8 mouse cellular contexts compared by ENCODE assay signal in the genomic region with DNA sequence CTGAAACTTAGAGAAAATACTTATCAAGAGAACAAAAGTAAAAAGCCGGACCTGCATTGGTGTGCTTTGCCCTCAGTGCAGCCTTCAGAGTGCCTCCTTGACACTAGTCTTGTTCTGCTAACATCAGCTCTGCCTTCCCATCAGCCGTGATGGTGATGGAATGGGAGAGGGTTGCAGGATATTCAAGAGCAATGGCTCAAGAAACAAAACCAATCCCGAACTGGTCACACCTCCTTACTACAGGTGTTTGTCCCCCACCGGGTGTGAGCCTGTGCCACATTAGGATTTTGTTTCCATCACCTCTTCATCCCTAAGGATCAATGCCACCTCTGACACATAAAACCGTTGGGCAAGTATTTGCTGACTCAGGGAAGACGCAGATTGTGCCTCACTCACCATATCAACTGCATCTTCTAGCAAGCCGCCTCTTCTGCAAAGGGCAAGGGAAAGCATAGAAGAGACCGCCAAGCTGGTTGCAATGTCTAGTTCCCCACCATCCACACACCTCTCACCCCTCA. TPM values are rescaled to one million over a fixed set of nuclear protein-coding genes. Genes with fewer than 3 reads are reported as not detected.
DNase-seq lines count a peak whose midpoint lies in the region; ATAC-seq lines count a peak whose summit lies in the region.

No protein-coding gene starts in this region.

- no peak for ATAC-seq in heart, embryonic 14.5 days (ENCODE audit: insufficient number of reproducible peaks, insufficient read depth, low FRiP score, low read depth)
- ATAC-seq in forebrain, embryonic 16.5 days: no peak
- no peak for ATAC-seq in midbrain, embryonic 12.5 days (ENCODE audit: low FRiP score, low read depth)

- H3K4me2 ChIP-seq in heart, embryonic 14.5 days (ENCODE audit: low read length): peak overlapping the region; percentile 94
- H3K4me2 ChIP-seq in forebrain, embryonic 16.5 days (ENCODE audit: low read length): peak overlapping the region; percentile 99
- peak overlapping the region; percentile 92 for H3K4me2 ChIP-seq in midbrain, embryonic 12.5 days (replicated peaks)

- H3K9me3 ChIP-seq in heart, embryonic 14.5 days (ENCODE audit: control insufficient read depth, low read length): no peaks in the 10 kb centered on the region
- no peaks in the 10 kb centered on the region for H3K9me3 ChIP-seq in forebrain, embryonic 16.5 days (ENCODE audit: control insufficient read depth, low read length)
- H3K9me3 ChIP-seq in midbrain, embryonic 12.5 days: no peaks in the 10 kb centered on the region

- no peak for DNase-seq in heart, postnatal 36 days
- DNase-seq in cerebellum, postnatal 14 days: peak; percentile 45 to 62
- no peak for DNase-seq in embryo, embryonic 11 days
- DNase-seq in embryo, embryonic 9.5 days (ENCODE audit: extremely low spot score): no peak
- no peak for DNase-seq in right cerebral cortex, postnatal 4 days

- H3K4me3 ChIP-seq in heart, embryonic 14.5 days (ENCODE audit: control insufficient read depth in 1 of 2, insufficient read depth in 1 of 2, low read depth in 1 of 2, low read length in 2 of 2): peak overlapping the region in 1 of 2 experiments; percentile 50; a peak in 1 of 4 replicates
- peak overlapping the region; percentile 59 for H3K4me3 ChIP-seq in forebrain, embryonic 16.5 days (replicated peaks; ENCODE audit: low read length)
- H3K4me3 ChIP-seq in midbrain, embryonic 12.5 days: peak overlapping the region; percentile 48

- no peak overlapping the region for H3K9ac ChIP-seq in heart, embryonic 14.5 days (ENCODE audit: low read length)
- peak overlapping the region; percentile 44 for H3K9ac ChIP-seq in forebrain, embryonic 16.5 days (replicated peaks; ENCODE audit: low read depth, low read length)
- no peak overlapping the region for H3K9ac ChIP-seq in midbrain, embryonic 12.5 days (replicated peaks)

- 54% methylated on average over 8 of the region's 8 CpGs for WGBS in heart, embryonic 14.5 days
- 48% methylated on average over 8 of the region's 8 CpGs for WGBS in forebrain, embryonic 16.5 days
- WGBS in midbrain, embryonic 12.5 days: 49% methylated on average over 8 of the region's 8 CpGs

- peaks cover 46% of the 10 kb centered on the region for H3K27me3 ChIP-seq in heart, embryonic 14.5 days (ENCODE audit: control insufficient read depth, insufficient read depth, low read length)
- H3K27me3 ChIP-seq in forebrain, embryonic 16.5 days (replicated peaks; ENCODE audit: control insufficient read depth, insufficient read depth, low read length): peaks cover 14% of the 10 kb centered on the region
- peaks cover 70% of the 10 kb centered on the region for H3K27me3 ChIP-seq in midbrain, embryonic 12.5 days

- no peaks in the 10 kb centered on the region for H3K36me3 ChIP-seq in heart, embryonic 14.5 days (ENCODE audit: control insufficient read depth, insufficient read depth, low read length)
- H3K36me3 ChIP-seq in forebrain, embryonic 16.5 days (ENCODE audit: control insufficient read depth, insufficient read depth): no peaks in the 10 kb centered on the region
- no peaks in the 10 kb centered on the region for H3K36me3 ChIP-seq in midbrain, embryonic 12.5 days

- peaks cover 8 to 12% of the 10 kb centered on the region in 2 experiments for H3K4me1 ChIP-seq in heart, embryonic 14.5 days (ENCODE audit: control insufficient read depth in 2 of 2, insufficient read depth in 2 of 2, low read length in 2 of 2)
- H3K4me1 ChIP-seq in forebrain, embryonic 16.5 days (replicated peaks; ENCODE audit: control insufficient read depth, insufficient read depth, low read length): peaks cover 16% of the 10 kb centered on the region
- H3K4me1 ChIP-seq in midbrain, embryonic 12.5 days: peaks cover 15% of the 10 kb centered on the region; the same call in 1 of the 2 replicates

- no peak overlapping the region for H3K27ac ChIP-seq in heart, embryonic 14.5 days (replicated peaks in 1 of 2; ENCODE audit: control insufficient read depth in 1 of 2, insufficient read depth in 1 of 2, low read depth in 2 of 2, low read length in 2 of 2)
- H3K27ac ChIP-seq in forebrain, embryonic 16.5 days (ENCODE audit: low read length): no peak overlapping the region
- H3K27ac ChIP-seq in midbrain, embryonic 12.5 days (replicated peaks): no peak overlapping the region

- intact Hi-C loops in heart, postnatal 36 days (cut with DNase I): no loop called here

RNA-seq across cellular contexts. Expression of a gene that starts 1.4 kb away (rescaled TPM):
- 0.36 and 0.55 TPM in 2 replicates for polyA plus RNA-seq in heart, embryonic 14.5 days (2014; fragmentation: Nextera tagmentation; extraction: Ambion mirVana)
- total RNA-seq in heart, postnatal 36 days (2021): under 1 TPM; 0.24 to 0.25 TPM
- polyA plus RNA-seq in forebrain, embryonic 16.5 days (2015; fragmentation: Nextera tagmentation; extraction: Ambion mirVana): 12.8 and 14.0 TPM in 2 replicates
- 2.2 and 2.7 TPM in 2 replicates for polyA plus RNA-seq in midbrain, embryonic 12.5 days (2016; fragmentation: Nextera tagmentation; extraction: Ambion mirVana)

Comparison
In these comparisons a context has a peak if more than half of its experiments do, and no peak if none do; other contexts are left out.
1. DNase-seq: peak in cerebellum, postnatal 14 days (2 of 2); none in heart, postnatal 36 days (0 of 2), embryo, embryonic 11 days (single experiment), embryo, embryonic 9.5 days (single experiment) and right cerebral cortex, postnatal 4 days (single experiment).
2. Peak in every context shown above with its lines, with median percentiles within 50 percentile points of each other: H3K4me2 ChIP-seq.